Mouse (Mus musculus): ENCODE data around the gene Usp54.
"Not testable (repeated sequence)": the region's sequence is repeated elsewhere in the genome, so short reads cannot be mapped to it uniquely, and the experiment has no call there.

Gene Usp54

DNA sequence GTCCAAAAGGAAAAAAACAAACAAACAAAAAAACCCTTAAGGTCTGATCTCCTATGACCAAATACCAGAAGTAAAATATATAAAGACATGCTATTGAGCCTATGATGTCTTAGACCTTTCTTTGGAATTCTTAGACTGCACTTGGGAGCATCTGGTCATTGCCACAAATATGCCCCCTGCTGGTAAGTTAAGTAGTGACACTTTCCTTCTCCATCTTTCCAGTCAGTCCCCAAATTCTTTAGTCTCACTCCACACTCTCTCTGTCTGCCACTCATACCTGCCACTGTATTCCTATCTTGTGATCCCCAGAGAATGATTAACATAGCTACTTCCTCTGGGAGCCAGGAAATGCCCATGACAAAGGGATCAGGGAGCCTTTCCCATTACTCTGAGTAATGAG lies 17.5 kb upstream of the Usp54 start:
- in situ Hi-C loops (cut with MboI; ENCODE audit: unreplicated experiment in 2 of 2): loop anchor here (5.0 to 25.0 kb wide), 5 partner anchors 81 to 671 kb away; partner anchors contain the start of gene Gng2 (in 1 of the 2)

GRCm38 (mm10) chr14:20656361-20656760 lies 15.5 kb upstream of the Usp54 start, which contains the start of gene Myoz1:
Gene Myoz1, minus strand, starts transcription at chr14:20656540.
- in situ Hi-C loops (cut with MboI; ENCODE audit: unreplicated experiment in 2 of 2): loop anchor here (5.0 to 25.0 kb wide), 5 partner anchors 79 to 669 kb away; partner anchors contain the start of gene Gng2 (in 1 of the 2)

DNA sequence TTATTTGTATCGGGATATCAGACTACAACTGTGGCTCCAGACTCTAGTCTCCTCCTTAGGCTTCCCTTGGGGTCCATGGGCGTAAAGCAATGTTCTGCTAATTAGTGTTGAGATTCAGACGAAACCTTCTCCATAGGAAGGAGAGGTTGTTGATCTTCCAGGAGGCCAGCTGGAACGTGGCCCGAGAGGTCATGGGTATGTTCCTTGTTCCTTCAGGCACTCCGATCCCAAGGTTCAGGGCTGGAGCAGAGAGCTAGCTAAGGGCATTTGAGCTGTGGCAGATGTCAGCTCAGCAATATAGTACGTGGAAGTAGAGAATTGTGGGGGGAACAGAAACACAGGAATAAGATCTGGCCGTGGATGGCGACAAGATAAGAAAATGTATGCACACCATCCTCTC lies 14.9 kb upstream of the Usp54 start:
- in situ Hi-C loops (cut with MboI; ENCODE audit: unreplicated experiment in 2 of 2): loop anchor here (5.0 to 25.0 kb wide), 5 partner anchors 78 to 668 kb away; partner anchors contain the start of gene Gng2 (in 1 of the 2)

DNA sequence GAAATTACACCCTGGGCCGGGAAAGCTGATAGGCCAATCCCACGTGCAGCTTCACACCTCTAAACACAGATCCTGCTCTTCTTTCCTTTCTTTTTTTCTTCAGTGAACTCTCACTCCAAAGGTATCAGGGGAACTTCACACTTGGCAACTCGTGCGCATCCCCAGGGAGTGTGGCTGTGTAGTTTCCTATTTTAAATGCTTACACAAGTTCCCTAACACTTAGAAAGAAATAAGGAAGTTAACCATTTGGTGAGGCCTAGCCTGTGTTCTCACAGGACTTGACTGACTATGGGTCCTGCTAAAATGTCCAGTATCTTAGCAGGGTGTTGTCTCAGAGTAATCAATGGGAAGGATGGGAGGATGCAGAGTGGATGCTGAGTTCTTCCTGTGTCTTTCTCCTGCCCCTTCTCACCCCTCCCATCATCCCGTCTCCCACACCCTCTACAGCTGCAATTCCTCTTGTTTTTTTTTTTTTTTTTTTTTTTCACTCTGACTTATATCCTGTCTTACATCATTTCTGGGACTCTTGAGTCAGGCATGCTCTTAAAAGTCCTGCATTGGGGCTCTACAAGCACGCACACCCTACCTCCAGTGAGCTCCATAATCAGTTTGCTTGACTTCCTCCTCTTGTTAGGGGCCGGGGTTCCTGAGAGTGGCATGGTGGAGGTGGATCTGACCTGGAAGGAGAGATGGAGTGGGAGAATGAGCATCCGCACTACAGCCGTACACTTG lies 14.0 kb upstream of the Usp54 start:
- in situ Hi-C loops (cut with MboI; ENCODE audit: unreplicated experiment in 2 of 2): loop anchor here (5.0 to 25.0 kb wide), 5 partner anchors 78 to 668 kb away; partner anchors contain the start of gene Gng2 (in 1 of the 2)

GRCm38 (mm10) chr14:20651722-20652256 lies 10.9 kb upstream of the Usp54 start:
- in situ Hi-C loops (cut with MboI; ENCODE audit: unreplicated experiment in 2 of 2): loop anchor here (25.0 kb wide), 3 partner anchors 539 to 664 kb away; partner anchors contain the start of gene Gng2 (in 1 of the 2)

DNA sequence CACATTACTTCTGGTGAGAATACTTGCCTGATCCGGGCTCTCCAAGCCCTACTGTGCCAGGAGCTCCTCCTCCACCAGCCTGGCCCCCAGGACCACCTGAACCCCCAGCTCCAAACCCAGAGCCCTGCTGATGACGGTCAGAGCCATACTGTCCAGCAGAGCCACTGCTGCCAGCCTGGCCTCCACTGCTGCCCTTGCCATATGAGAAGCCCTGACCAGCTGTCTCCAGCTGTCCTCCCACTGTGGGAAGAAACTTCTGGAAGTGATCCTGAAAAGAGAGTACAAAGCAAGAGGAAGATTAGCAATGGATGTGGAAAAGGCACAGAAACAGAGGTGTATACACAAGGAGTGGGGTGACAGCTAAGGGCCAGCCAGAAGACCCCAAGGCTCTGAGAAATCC lies 10.1 kb upstream of the Usp54 start:
- in situ Hi-C loops (cut with MboI; ENCODE audit: unreplicated experiment in 2 of 2): loop anchor here (25.0 kb wide), 3 partner anchors 539 to 664 kb away; partner anchors contain the start of gene Gng2 (in 1 of the 2)

DNA sequence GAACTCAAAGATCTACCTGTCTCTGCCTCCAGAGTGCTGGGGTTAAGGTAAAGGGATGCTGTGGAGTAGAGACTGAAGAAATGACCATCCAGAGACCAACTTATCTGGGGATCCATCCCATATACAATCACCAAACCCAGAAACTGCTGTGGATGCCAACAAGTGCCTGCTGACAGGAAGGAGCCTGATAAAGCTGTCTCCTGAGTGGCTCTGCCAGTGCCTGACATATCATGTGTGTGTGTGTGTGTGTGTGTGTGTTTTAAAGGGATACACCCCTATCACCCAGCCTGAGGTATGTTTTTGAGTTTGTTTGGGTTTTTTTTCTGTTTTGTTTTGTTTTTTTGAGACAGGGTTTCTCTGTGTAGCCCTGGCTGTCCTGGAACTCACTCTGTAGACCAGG lies 5.5 kb upstream of the Usp54 start:
- in situ Hi-C loops (cut with MboI; ENCODE audit: unreplicated experiment in 2 of 2): no loop called here

DNA sequence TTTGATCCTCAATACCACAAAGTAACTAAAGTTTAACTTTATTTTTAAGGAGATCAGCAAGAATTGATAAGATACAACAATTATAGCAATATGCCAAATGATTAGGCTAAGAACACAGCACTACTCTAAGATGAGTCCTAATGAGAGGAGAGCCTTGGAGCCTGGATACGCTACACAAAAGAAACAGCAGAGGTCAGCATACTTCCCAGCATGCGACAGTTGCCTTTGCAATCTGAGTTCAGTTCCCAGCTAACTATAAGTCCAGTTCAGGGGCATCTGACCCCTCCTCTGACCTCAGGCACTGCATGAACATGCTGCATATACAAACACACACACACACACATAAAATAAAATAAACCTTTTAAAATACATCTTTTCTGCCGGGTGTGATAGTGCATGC lies 4.7 kb upstream of the Usp54 start:
- in situ Hi-C loops (cut with MboI; ENCODE audit: unreplicated experiment in 2 of 2): no loop called here

GRCm38 (mm10) chr14:20641438-20641875 lies 594 bp upstream of the Usp54 start:
- in situ Hi-C loops (cut with MboI; ENCODE audit: unreplicated experiment in 2 of 2): no loop called here

GRCm38 (mm10) chr14:20639918-20640619 lies 794 bp downstream of the Usp54 start:
- in situ Hi-C loops (cut with MboI; ENCODE audit: unreplicated experiment in 2 of 2): no loop called here

DNA sequence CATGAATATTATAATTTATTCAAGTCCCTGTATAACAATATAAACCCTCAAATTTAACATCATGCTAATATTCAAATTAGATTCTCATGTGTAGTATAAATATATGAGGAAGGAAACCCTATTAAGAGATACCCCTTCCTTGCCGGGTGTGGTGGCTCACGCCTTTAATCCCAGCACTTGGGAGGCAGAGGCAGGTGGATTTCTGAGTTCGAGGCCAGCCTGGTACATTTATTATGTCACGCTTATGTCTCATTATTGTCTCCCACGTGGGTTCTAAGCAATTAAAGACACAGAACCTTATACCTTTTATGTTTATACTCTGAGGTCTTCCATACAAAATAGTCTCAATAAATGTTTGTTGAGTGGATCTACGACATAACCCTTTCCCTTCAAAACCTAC lies 2.2 kb downstream of the Usp54 start:
- in situ Hi-C loops (cut with MboI; ENCODE audit: unreplicated experiment in 2 of 2): no loop called here

DNA sequence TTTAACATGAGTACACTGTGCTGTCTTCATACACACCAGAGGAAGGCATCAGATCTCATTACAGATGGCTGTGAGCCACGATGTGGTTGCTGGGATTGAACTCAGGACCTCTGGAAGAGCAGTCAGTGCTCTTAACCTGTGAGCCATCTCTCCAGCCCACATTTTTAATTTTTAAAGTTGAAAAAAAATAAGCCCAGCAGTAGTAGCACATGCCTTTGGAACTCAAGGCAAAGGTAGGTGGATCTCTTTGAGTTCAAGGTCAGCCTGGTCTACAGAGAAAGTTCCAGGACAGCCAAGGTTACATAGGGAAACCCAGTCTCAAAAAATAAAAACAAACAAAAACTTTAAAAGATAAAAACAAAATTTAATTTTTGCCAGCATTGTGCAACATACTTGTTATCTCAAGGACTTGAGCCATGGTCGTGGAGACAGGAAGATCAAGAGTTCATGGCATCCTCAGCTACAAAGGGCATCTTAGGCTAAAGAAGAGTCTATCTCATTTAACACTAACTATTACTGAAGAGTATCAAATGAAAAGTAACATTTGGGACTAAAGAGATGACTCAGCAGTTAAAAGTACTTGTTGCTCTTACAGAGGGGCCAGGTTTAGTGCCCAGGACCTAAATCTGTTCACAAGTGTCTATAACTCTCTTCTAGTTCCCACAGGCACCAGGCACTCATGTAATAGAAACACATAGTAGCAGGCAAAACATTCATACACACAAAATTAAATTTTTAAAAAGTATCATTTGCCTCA lies 2.9 kb downstream of the Usp54 start:
- in situ Hi-C loops (cut with MboI; ENCODE audit: unreplicated experiment in 2 of 2): no loop called here

GRCm38 (mm10) chr14:20636968-20637367 lies 3.9 kb downstream of the Usp54 start:
- in situ Hi-C loops (cut with MboI; ENCODE audit: unreplicated experiment in 2 of 2): not testable (repeated sequence)

DNA sequence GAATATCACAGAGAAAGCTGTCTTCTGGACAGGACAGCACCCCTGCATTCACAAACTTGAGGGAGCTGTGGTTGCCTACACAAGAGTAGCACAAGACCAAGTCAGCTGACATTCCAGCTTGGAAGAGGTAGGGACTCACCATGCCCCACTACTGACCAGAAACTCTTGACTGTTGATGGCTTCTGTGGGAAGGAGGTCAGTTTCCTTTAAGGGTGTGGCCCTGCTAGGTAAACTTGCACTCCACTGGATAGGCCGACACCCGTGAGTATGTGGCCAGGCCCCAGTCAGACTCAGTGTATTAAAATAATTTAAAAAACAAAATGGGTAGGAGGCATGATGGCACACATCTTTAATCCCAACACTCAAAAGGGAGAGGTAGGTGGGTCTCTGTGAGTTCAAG lies 5.3 kb downstream of the Usp54 start:
- in situ Hi-C loops (cut with MboI; ENCODE audit: unreplicated experiment in 2 of 2): no loop called here

GRCm38 (mm10) chr14:20631253-20631652 lies 9.6 kb downstream of the Usp54 start:
- in situ Hi-C loops (cut with MboI; ENCODE audit: unreplicated experiment in 2 of 2): no loop called here

GRCm38 (mm10) chr14:20626971-20627370 lies 13.9 kb downstream of the Usp54 start:
- in situ Hi-C loops (cut with MboI; ENCODE audit: unreplicated experiment in 2 of 2): no loop called here

DNA sequence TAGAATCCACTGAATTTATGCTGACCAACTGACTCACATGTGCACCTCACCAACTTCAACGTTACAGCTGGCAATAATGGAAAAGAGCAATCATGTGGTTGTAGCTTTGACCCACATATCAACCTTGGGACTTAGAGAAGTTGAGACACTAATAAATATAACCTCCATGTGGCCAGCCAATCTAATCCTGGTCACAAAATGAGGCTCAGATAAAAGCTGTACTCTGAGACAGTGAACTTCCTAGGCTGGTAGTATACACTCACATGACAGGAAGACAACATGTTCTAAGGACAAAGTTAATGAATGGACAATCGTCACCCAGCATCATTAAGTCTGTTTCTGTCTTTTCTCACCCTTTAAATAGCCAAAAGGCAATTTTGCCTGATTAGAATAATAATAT lies 14.4 kb downstream of the Usp54 start:
- in situ Hi-C loops (cut with MboI; ENCODE audit: unreplicated experiment in 2 of 2): no loop called here

DNA sequence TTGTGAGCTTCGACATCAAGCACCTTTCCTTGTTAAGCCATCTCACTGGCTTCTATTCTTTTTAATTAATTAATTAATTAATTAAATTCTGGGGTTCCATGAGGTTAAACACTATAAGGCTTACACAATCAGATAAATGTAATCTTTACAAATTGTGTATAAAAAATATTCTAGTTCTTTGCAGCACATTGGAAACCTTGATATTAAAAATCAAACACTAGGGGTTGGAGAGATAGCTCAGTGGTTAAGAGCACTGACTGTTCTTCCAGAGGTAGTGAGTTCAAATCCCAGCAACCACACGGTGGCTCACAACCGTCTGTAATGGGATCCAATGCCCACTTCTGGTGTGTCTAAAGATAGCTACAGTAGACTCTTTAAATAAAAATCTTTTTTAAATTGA lies 18.0 kb downstream of the Usp54 start:
- in situ Hi-C loops (cut with MboI; ENCODE audit: unreplicated experiment in 2 of 2): no loop called here

- in situ Hi-C loops (cut with MboI; ENCODE audit: unreplicated experiment in 2 of 2): no loop called here
Measured at GRCm38 (mm10) chr14:20622412-20622811, 18.5 kb downstream of the Usp54 start.

- in situ Hi-C loops (cut with MboI; ENCODE audit: unreplicated experiment in 2 of 2): no loop called here
Measured at GRCm38 (mm10) chr14:20621903-20622302, 19.0 kb downstream of the Usp54 start.

All from v-Abl transformed pro-B cells (cell line).